Mouse (Mus musculus): ENCODE data around the gene Brat1. TPM values are rescaled to one million over a fixed set of nuclear protein-coding genes. Genes with fewer than 3 reads are reported as not detected.
A peak's percentile ranks its signal among the peaks of the same experiment; 100 is the strongest.

Brat1 gene
- polyA plus RNA-seq, 1 experiment from 2014 or later, result 15.9 TPM

DNA sequence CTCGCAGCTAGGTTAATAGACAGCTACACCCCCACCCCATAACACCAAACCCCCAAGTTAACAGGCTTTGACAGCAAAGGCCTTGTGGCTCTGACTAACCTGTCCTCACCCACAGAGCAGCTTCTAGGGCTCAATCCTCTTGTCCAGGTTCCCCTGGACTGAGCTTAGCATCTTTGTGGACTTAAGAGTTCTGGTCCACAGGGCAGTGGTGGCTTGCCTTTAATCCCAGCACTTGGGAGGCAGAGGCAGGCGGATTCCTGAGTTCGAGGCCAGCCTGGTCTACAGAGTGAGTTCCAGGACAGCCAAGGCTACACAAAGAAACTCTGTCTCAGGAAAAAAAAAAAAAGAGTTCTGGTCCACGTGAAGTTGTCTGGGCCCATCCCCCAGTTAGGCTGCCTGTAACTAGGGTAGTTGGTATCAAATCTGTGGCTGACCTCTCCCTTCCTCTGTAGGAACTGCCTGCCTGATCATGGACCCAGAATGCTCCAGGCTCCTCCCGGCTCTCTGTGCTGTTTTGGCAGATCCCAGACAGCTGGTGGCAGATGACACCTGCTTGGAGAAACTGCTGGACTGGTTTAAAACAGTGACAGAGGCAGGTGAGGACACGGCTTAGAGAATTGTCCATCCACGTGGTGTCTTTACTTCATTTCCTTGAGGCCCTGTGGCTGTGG lies 825 bp downstream of the Brat1 start:
- peak overlapping the region; percentile 63 for H3K4me3 ChIP-seq (ENCODE audit: low read depth, low read length)
- H3K9ac ChIP-seq (ENCODE audit: low read length), result peak overlapping the region; percentile 75
- H3K27me3 ChIP-seq (ENCODE audit: control insufficient read depth, insufficient read depth, low read length), result no peaks in the 10 kb centered on the region
- ATAC-seq (ENCODE audit: insufficient read depth, low FRiP score, low TSS enrichment) (no peak), DNase-seq (ENCODE audit: low spot score) (no peak)
- 64% methylated on average over 7 of the region's 7 CpGs for WGBS
- no peaks in the 10 kb centered on the region for H3K9me3 ChIP-seq (ENCODE audit: control insufficient read depth, low read length)
- H3K27ac ChIP-seq (ENCODE audit: low read depth, low read length), result no peak overlapping the region
- H3K36me3 ChIP-seq (ENCODE audit: control insufficient read depth, insufficient read depth, low read length), result peaks cover 4% of the 10 kb centered on the region; the same call in 1 of the 2 replicates
- peak overlapping the region; percentile 81 for H3K4me2 ChIP-seq (ENCODE audit: low read depth)
- peaks cover 8% of the 10 kb centered on the region for H3K4me1 ChIP-seq (ENCODE audit: control insufficient read depth, insufficient read depth, low read length)

- Histone ChIP-seq H3K9ac (ENCODE audit: low read length) (no peak overlapping the region), H3K27me3 (ENCODE audit: control insufficient read depth, insufficient read depth, low read length) (no peaks in the 10 kb centered on the region), H3K4me3 (ENCODE audit: low read depth, low read length) (no peak overlapping the region), H3K36me3 (ENCODE audit: control insufficient read depth, insufficient read depth, low read length) (peaks cover 21% of the 10 kb centered on the region), H3K4me1 (ENCODE audit: control insufficient read depth, insufficient read depth, low read length) (peaks cover 8% of the 10 kb centered on the region), H3K9me3 (ENCODE audit: control insufficient read depth, low read length) (no peaks in the 10 kb centered on the region), H3K4me2 (ENCODE audit: low read depth) (no peak overlapping the region), H3K27ac (ENCODE audit: low read depth, low read length) (no peak overlapping the region)
- ATAC-seq (ENCODE audit: insufficient read depth, low FRiP score, low TSS enrichment) (no peak), DNase-seq (ENCODE audit: low spot score) (no peak)
- WGBS, result 91% methylated on average over 6 of the region's 6 CpGs
Observed at GRCm38 (mm10) chr5:140710315-140710714, 5.5 kb downstream of the Brat1 start.

- peaks cover under 1% of the 10 kb centered on the region; the same call in 1 of the 2 replicates for H3K4me1 ChIP-seq (ENCODE audit: control insufficient read depth, insufficient read depth, low read length)
- DNase-seq (ENCODE audit: low spot score) (no peak), ATAC-seq (ENCODE audit: insufficient read depth, low FRiP score, low TSS enrichment) (no peak)
- no peak overlapping the region for H3K4me3 ChIP-seq (ENCODE audit: low read depth, low read length)
- H3K9me3 ChIP-seq (ENCODE audit: control insufficient read depth, low read length), result no peaks in the 10 kb centered on the region
- no peak overlapping the region for H3K4me2 ChIP-seq (ENCODE audit: low read depth)
- no peak overlapping the region for H3K9ac ChIP-seq (ENCODE audit: low read length)
- H3K36me3 ChIP-seq (ENCODE audit: control insufficient read depth, insufficient read depth, low read length), result peaks cover 22% of the 10 kb centered on the region
- no peak overlapping the region for H3K27ac ChIP-seq (ENCODE audit: low read depth, low read length)
- H3K27me3 ChIP-seq (ENCODE audit: control insufficient read depth, insufficient read depth, low read length), result no peaks in the 10 kb centered on the region
- WGBS, result 86% methylated on average over 5 of the region's 5 CpGs
Observed at GRCm38 (mm10) chr5:140711040-140711439, 6.2 kb downstream of the Brat1 start.

DNA sequence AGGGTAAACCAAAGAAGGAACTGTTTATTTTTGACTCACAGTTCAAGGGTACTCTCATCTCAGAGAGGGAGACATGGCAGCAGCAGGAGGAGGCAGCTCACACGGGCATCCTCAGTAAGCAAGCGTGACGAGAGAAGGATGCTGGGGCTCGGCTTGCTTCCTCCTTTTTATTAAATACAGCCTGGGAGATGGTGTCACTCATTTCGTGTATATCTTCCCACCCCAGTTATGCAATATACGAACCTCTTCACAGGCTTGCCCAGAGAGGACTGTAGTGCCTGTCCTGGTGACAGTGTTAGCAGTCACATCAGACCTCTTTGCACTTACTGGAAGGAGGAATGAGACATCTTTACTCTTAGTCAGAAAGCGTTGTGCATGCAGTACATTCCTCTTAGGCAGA lies 16.0 kb downstream of the Brat1 start:
- Histone ChIP-seq H3K9ac (ENCODE audit: low read length) (no peak overlapping the region), H3K27ac (ENCODE audit: low read depth, low read length) (no peak overlapping the region), H3K36me3 (ENCODE audit: control insufficient read depth, insufficient read depth, low read length) (peaks cover 18% of the 10 kb centered on the region), H3K4me1 (ENCODE audit: control insufficient read depth, insufficient read depth, low read length) (no peaks in the 10 kb centered on the region), H3K4me3 (ENCODE audit: low read depth, low read length) (no peak overlapping the region), H3K27me3 (ENCODE audit: control insufficient read depth, insufficient read depth, low read length) (no peaks in the 10 kb centered on the region), H3K4me2 (ENCODE audit: low read depth) (no peak overlapping the region), H3K9me3 (ENCODE audit: control insufficient read depth, low read length) (no peaks in the 10 kb centered on the region)
- ATAC-seq (ENCODE audit: insufficient read depth, low FRiP score, low TSS enrichment) (no peak), DNase-seq (ENCODE audit: low spot score) (no peak)
- 78% methylated on average over 7 of the region's 7 CpGs for WGBS

DNA sequence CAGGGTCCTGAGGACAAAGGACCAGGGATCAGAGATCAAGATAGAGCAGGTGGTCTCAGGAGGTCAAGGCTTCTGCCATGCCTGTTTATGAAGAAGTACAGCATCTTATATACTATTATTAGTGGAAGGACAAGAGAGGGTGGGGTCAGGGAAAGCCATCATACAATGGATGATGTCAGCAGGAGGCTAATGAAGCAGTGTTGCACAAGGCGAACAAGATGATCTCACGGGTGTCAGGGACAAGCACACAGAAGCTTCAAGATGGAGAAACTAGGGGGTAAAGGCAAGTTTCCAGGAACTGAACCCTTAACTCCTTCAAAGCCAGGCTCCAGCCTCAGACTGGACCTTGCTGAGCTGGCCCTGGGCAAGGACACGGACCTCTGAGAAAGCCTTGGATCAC lies 17.3 kb downstream of the Brat1 start:
- H3K36me3 ChIP-seq (ENCODE audit: control insufficient read depth, insufficient read depth, low read length), result peaks cover 15% of the 10 kb centered on the region
- no peak for ATAC-seq (ENCODE audit: insufficient read depth, low FRiP score, low TSS enrichment)
- 74% methylated on average over 3 of the region's 3 CpGs for WGBS
- no peaks in the 10 kb centered on the region for H3K27me3 ChIP-seq (ENCODE audit: control insufficient read depth, insufficient read depth, low read length)
- H3K9me3 ChIP-seq (ENCODE audit: control insufficient read depth, low read length), result no peaks in the 10 kb centered on the region
- no peaks in the 10 kb centered on the region for H3K4me1 ChIP-seq (ENCODE audit: control insufficient read depth, insufficient read depth, low read length)
- no peak for DNase-seq (ENCODE audit: low spot score)
- H3K27ac ChIP-seq (ENCODE audit: low read depth, low read length), result no peak overlapping the region
- no peak overlapping the region for H3K9ac ChIP-seq (ENCODE audit: low read length)
- H3K4me2 ChIP-seq (ENCODE audit: low read depth), result no peak overlapping the region
- no peak overlapping the region for H3K4me3 ChIP-seq (ENCODE audit: low read depth, low read length)

- Histone ChIP-seq H3K27ac (ENCODE audit: low read depth, low read length) (no peak within 1 kb of the TSS), H3K36me3 (ENCODE audit: control insufficient read depth, insufficient read depth, low read length) (peaks cover 5% of the 10 kb centered on the region; the same call in 1 of the 2 replicates), H3K4me2 (ENCODE audit: low read depth) (no peak within 1 kb of the TSS), H3K9ac (ENCODE audit: low read length) (no peak within 1 kb of the TSS), H3K9me3 (ENCODE audit: control insufficient read depth, low read length) (no peaks in the 10 kb centered on the region), H3K27me3 (ENCODE audit: control insufficient read depth, insufficient read depth, low read length) (no peaks in the 10 kb centered on the region), H3K4me1 (ENCODE audit: control insufficient read depth, insufficient read depth, low read length) (no peaks in the 10 kb centered on the region), H3K4me3 (ENCODE audit: low read depth, low read length) (no peak within 1 kb of the TSS)
- peak; percentile 20; the same call in 1 of the 2 replicates for ATAC-seq (ENCODE audit: insufficient read depth, low FRiP score, low TSS enrichment)
- WGBS, result 85% methylated on average over 13 of the region's 13 CpGs
- no peak for DNase-seq (ENCODE audit: low spot score)
Observed at GRCm38 (mm10) chr5:140723822-140724221, 19.0 kb downstream of the Brat1 start, which contains the start of gene Amz1. Gene Amz1, plus strand, starts transcription at chr5:140724127.

DNA sequence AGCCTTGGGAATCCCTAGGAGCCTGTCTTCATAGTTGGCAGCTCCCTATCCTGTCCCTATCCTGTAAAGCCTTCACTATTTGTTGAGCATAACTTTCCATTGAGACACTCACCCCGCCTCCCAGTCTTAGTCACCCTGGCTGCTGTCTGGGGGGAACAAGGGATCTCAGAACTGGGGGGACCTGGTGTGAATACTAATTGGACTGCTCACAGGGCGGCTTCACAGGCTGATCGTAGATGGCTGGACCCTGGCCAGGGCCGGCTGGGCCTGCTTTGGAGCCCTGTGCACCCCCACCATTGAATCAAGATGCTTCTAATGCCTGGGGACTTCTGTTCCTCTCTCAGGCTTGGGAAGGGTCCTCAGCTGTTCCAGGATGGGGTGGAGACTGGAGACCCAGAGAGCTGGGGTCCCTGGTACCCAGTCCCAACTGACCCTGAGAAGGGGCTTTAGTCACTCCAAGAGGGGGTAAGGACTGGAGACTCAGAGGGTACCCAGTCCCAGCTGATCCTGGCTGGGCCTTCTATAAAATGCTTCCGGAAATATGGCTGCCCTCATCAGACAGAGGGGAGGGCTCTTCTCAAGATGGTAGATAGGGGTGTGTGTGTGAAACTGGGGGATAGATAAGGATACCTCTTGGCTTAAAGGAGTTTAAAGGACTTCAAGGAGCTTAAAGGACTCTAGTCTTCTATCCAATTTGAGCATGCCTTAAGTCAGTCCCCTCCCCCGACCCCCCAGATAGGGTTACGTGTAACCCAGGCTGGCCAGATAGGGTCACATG lies 21.4 kb downstream of the Brat1 start:
- Histone ChIP-seq H3K9ac (ENCODE audit: low read length) (no peak overlapping the region), H3K4me3 (ENCODE audit: low read depth, low read length) (no peak overlapping the region), H3K27me3 (ENCODE audit: control insufficient read depth, insufficient read depth, low read length) (no peaks in the 10 kb centered on the region), H3K4me1 (ENCODE audit: control insufficient read depth, insufficient read depth, low read length) (no peaks in the 10 kb centered on the region), H3K4me2 (ENCODE audit: low read depth) (no peak overlapping the region), H3K36me3 (ENCODE audit: control insufficient read depth, insufficient read depth, low read length) (no peaks in the 10 kb centered on the region), H3K27ac (ENCODE audit: low read depth, low read length) (no peak overlapping the region), H3K9me3 (ENCODE audit: control insufficient read depth, low read length) (no peaks in the 10 kb centered on the region)
- peak; percentile 20; the same call in 1 of the 2 replicates for ATAC-seq (ENCODE audit: insufficient read depth, low FRiP score, low TSS enrichment)
- 83% methylated on average over 7 of the region's 7 CpGs for WGBS
- DNase-seq (ENCODE audit: low spot score), result no peak

DNA sequence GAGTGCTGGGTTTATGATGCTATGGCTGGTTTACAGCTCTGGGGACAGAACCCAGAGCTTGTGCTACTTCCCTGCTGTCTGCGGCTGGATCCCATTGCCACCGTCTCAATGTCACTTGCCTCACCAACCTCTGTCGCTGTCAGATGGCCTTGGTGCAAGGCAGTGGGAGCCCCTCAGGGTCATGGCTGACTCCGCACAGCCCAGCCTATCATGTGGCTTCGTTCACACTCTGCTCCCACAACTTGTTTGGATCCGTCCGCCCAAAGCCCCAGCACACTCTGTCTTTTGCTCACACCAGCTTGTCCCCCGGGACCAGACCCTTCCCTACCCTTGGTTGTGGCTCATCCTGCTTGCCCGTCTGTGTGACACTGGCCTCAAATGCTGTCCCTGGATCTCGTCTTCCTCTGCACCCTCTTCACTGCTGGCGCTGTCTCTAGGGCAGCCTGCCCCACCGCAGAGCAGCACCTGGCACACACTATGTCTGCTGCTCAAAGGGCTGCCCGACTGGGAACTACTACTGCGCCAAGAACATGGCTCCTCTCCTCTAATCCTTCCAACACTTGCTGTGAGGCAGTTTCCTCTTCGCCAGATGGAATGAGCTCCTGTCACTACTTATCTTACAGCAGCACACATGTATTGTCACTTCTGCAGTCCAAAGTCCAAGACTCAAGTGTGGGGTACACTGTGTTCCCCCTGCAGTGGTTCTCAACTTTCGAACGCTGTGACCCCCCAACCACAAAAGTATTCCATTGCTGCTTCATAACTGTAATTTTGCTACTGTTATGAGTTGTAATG lies 22.3 kb downstream of the Brat1 start:
- H3K9me3 ChIP-seq (ENCODE audit: control insufficient read depth, low read length), result no peaks in the 10 kb centered on the region
- no peaks in the 10 kb centered on the region for H3K36me3 ChIP-seq (ENCODE audit: control insufficient read depth, insufficient read depth, low read length)
- H3K4me2 ChIP-seq (ENCODE audit: low read depth), result no peak overlapping the region
- no peaks in the 10 kb centered on the region for H3K4me1 ChIP-seq (ENCODE audit: control insufficient read depth, insufficient read depth, low read length)
- no peaks in the 10 kb centered on the region for H3K27me3 ChIP-seq (ENCODE audit: control insufficient read depth, insufficient read depth, low read length)
- 83% methylated on average over 17 of the region's 17 CpGs for WGBS
- no peak overlapping the region for H3K4me3 ChIP-seq (ENCODE audit: low read depth, low read length)
- no peak overlapping the region for H3K27ac ChIP-seq (ENCODE audit: low read depth, low read length)
- no peak overlapping the region for H3K9ac ChIP-seq (ENCODE audit: low read length)
- no peak for DNase-seq (ENCODE audit: low spot score)
- no peak for ATAC-seq (ENCODE audit: insufficient read depth, low FRiP score, low TSS enrichment)

All from neural tube, embryonic 11.5 days (tissue).